Mouse (Mus musculus) CD4-positive helper T cell, adult 2 months (primary cell): Measurements from ENCODE around the gene Gna11.
A peak's percentile ranks its signal among the peaks of the same experiment; 100 is the strongest.

Experiments
- DNase-seq: peaks from one replicate; pipeline ENCODE4 v3.0.0-alpha.2; 2012; ENCODE audit warnings: low read depth, missing footprints, low spot score

Gna11 gene

DNA sequence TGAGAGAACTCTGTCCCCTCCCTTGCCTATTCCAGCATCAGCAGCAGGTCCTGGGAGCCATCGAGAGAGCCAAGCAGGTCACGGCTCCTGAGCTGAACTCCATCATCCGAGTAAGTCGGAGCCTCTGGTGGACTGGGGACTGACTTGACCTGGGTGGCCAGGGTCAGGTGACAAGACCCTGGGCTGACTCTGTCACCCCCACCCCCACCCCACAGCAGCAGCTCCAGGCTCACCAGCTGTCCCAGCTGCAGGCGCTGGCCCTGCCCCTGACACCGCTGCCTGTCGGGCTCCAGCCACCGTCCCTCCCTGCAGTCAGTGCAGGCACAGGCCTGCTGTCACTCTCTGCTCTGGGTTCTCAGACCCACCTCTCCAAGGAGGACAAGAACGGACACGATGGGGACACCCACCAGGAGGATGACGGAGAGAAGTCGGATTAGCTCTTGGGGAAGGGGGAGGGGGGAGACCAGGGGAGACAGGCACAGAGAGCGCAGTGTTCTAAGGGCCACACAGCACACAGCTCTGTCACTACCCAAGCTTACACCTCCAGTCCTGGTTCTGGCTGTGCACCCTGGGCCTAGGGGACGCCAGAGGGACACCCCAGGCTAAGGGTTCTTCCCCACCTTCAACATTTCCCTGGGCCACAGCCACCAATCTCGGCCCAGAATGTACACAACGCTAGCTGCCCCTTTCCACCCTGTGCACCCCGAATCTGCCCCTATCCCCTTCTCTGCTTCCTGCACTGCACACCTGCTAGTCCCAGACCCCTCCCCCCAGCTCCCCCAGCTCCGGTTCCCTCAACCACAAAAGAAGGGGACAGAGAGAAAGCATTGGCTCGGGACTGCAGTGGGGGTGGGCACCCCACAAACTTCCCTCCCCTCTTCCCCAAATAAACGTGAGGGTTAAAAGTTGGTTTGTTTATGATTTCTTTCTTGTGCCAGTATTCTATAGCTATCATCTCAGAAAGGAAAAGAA is 20.6 kb upstream of the Gna11 start:
- DNase-seq, result no peak

DNA sequence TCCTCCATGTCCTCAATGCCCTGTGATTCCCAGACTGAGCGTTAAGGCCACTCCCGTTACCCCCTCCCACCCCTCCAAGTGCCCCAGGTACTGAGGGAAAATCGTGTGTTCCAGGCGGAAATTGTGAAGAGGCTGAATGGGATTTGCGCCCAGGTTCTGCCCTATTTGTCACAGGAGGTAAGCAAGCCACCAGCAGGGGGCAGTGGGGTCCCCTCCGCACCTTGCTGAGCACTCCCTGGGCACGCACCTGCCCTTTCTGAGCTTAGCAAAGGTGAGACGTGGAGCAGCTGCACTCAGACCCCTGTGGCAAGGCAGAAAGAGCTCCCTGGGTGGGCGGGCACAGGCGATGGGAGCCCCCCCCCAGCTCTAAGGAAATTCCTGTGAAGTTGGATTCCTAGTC is 19.7 kb upstream of the Gna11 start:
- DNase-seq, result peak; percentile 67

DNA sequence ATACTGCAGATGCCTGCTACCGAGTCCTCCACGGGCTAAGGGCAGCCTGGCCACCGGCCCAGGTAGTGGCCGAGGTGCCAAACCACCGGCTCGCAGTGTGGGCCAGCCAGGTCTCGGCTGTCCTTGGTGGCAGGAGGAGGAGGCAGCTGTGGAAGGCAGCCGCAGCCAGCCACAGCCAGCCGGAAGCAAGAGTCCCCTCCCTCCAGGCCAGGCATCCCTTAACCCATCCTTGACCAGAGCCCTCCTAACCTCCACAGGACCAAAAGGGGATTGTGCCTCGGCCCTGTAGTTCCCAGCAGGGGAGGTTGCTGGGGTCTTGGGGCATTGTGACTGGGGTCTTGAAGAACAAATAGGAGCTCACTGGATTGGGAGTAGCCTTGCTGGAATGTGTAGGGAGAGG is 19.2 kb upstream of the Gna11 start:
- no peak for DNase-seq

DNA sequence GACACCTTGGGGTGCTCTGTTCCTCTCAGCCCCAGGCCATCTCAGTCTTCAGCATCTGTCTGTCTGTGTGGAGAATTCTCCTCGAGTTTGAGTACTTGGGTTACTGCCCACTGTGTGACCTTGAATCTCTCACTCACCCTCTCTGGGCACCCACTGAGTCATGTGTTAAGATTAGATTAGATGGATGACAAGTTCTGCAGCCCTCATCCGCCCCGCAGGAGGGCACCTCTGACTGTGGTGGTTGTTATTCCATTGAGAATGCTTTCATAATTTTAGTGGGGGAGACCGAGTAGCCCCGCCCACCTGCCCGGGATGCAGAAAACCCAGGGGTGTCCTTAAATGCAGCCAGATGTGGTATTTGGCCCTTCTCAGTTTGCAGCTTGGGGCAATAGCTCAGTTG is 18.5 kb upstream of the Gna11 start:
- no peak for DNase-seq

DNA sequence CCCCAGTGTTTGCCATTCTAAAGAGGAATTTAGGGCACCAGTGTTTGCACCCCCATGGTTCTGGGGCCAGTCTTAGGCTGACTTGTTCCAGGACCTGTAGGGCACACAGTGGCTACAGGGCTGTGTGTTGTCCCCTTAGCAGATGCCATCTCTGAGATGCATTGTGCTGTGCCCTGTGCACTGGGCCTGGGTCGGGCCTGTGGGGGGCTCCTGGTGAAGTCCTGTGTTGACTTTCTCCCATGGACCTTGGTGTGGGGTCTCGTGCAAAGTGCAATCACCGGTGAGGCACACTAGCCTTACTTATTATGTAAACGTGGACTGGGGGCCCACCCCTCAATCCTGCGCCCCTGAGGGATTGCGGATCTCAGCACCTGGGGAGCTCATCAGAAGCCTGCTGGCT is 17.4 kb upstream of the Gna11 start:
- no peak for DNase-seq

DNA sequence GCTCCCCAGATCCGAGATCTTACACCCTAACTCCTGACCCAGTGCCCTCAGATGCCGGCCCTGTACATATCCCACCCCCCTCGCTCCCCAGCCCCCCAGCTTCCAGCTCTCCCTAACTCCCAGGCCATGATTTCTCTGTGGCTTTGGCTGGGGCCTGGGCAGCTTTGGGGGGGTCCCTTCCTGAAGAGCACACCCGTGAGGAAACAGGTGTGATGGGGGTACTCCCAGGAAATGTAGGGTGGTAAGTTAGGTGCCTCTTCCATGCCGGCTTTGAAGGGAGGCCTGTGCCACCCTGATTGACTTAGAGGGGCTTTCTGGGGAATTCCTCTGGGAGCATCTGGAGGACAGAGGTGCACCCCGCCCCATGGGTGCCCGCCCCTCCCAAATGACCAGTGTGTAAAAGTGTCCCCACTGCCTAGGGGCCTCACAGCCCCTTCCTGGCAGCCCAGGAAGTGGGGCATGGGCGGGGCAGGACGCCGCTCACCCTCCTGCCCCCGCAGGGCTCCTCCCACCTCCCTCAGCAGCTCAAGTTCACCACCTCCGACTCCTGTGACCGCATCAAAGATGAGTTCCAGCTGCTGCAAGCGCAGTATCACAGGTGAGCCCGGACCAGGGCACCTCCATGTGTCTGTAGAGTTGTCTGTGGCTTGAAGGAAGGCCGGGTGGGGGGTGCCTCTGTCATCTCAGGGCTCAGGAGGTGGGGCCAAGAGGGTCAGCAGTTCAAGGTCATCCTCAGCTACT is 15.9 kb upstream of the Gna11 start:
- DNase-seq, result peak; percentile 94

DNA sequence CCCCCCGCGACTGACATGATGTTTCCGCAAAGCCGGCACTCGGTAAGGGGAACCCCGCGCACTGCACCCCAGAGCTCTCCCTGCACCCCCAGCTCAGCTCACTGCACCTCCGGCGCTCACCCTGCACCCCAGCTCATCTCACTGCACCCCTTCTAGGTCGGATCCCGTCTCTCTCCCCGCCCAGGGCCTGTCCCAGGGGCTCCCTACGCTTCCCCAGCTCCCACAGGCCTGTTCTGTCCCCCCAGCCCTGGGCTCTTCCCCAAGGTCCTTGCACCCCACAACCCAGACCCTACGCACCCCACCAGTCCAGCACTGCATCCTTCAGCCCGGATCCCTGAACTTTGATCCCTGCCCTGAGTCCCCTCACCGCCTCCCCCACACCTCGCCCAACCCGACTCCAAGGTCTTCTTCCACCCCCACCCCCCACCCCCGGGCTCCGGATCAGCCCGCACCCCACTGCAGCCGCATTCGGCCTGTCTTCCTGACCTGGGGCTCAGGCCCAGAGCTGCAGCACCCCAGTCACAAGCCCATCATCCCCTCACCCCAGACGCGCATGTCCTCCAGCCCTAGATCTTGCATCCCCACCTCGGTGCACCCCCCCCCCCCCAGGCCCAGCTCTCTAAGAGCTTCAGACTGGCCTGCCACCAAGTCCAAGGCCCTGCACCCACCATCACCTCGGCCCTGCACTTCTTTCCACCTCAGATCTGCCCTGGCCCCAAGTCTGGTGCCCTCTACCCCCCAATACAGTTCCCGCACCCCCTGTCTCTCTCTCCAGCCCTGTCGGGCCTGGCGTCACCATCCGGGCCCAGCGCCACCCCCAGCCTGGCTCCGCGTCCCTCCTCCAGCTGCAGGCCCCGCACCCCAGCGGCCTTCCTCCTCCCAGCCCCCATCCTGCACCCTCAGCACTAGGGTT is 14.9 kb upstream of the Gna11 start:
- DNase-seq, result peak; percentile 78

DNA sequence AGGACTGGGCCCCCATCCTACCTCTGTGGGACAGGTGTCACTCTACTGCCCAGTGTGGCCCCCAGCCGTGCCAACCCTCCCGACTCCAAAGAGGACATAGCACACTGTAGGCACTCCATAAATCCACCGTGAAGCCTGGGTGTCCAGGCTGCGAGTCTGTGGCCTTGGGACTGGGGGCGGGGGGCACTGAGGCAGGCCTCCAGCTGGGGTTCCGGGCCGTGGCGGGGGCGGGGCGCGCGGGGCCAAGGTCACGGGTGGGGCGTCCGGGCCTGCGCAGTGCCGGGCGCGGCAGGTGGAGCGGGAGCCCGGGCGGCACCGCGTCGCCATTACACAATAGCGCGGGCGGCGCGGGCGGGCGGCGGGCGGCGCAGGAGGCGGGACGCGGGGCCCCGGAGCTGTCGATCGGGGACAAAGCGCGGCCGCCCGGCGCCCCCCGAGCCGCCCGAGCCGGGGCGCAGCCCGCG is 14.2 kb upstream of the Gna11 start, which contains the start of gene Aes:
Aes (plus strand) TSS at position 326 of the 464 bp plus-strand sequence.
- peak; percentile 80 for DNase-seq

DNA sequence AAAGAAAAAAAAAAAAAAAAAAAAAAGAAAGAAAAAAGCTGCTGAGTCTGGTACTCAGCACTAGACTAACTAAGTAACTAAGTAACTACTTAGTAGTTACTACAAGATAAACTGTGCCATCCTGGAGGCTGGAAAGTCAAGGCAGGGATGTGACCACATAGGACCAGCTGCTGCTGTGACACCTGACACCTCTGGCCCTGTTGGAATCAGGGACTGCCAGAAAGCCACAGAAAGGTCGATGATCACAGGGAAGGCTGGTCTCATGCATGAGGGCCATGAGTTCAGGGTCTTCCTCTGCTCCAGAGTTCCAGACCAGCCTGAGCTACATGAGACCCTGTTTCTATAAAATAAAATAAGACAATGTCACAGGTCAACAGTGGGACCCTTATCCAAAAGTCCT is 12.5 kb upstream of the Gna11 start:
- no peak for DNase-seq

DNA sequence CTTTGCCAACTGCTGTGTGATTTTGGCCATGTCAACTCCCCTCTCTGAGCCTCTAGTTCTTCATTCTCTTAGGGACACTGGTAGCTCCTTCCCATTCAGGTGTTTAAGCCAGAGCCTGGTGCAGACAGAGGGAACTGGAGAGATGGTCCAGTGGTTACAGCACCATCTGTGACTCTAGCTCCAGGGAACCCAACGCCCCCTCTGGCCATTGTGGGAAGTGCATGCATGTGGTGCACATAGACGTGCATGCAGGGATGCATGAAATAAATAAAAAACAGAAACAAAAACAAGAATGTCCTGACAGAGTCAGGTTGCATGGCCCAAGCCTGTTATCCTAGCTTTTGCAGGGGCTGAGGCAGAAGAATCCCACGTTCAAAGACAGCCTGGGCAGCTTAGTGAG is 11.3 kb upstream of the Gna11 start:
- DNase-seq, result peak; percentile 42

DNA sequence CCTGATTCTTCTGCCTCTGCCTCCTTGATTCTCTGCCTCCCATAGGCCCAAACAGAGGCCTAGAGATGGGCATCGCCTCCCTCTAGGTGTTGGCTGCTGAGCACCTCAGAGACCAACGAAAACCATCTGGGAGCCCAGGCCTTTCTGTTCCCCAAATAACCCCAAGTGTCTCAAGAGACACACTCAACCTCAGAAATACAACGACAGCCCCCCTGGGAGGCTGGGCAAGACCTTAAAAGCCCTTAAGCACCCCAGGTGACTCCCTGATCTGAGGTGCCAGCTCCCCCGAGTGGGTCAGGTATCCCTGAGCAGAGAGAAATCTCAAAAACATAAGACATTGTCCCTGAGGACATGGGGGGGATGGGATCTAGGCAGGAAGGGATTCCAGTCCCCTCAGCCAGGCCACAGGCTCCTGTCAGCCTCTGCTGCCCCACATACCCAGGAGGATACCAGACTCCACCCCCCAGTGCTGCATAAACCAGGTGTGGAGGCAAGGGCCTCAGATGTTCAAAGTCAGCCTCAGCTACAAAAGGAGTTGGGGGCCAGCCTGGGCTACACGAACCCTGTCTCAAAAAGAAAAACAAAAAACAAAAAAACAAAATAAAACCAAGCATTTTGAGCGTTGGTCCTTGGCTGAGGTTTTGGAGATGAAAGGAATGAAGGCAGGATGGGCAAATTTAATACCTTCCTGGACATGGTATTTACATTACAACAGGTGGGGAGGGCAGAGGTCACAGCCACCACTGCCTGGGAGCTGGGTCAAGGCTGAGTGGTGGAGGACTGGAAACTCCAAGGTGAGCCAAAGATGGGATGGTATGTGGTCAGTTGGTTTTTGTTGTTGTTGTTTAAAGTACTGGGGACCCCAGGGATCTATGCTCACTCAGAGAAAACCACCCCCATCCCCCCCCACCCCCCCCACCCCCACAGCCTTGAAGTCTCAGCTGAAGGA is 9.1 kb upstream of the Gna11 start:
- DNase-seq, result no peak

DNA sequence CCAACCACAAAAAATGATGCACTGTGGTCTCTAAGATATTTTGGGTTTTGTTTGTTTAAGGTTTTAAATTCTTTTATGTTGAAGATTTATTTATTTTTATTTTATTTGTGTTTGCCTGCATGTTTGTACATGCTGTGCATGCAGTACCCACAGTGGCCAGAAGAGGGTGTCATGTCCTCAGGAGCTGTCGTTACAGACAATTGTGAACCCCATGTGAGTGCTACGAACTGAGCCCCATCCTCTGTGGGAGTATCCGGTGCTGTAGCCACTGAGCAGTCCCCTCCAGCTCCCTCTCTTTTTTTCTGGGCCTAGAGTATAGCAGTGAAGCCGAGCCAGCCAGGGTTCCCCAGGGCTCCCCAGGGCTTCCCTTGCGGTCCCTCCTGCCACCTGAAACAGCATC is 8.2 kb upstream of the Gna11 start:
- peak; percentile 65 for DNase-seq

DNA sequence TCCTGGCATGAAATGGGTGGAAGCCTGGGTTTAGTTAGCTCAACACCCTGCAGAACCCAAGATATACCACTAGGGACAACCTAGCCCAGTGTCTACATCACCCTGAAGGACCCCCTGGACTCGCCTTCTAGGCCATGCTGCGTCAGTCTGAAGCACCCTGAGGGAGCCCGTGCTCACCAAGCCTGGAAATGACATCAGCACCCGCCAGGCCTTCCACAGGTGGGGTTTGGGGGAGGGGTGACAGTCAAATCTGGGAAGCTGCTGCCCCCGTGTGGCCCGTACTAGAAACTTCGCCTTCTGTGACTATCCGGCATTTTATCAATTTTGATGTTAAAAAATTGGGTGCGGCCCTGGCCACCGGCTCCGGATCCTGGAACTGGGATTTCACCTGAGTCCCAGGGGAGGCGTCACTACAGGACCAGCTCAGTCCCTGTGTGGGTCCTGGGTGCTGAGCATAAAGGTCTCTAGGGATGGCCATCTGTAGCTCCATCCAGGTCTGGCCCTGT is 6.7 kb upstream of the Gna11 start:
- peak; percentile 91 for DNase-seq

DNA sequence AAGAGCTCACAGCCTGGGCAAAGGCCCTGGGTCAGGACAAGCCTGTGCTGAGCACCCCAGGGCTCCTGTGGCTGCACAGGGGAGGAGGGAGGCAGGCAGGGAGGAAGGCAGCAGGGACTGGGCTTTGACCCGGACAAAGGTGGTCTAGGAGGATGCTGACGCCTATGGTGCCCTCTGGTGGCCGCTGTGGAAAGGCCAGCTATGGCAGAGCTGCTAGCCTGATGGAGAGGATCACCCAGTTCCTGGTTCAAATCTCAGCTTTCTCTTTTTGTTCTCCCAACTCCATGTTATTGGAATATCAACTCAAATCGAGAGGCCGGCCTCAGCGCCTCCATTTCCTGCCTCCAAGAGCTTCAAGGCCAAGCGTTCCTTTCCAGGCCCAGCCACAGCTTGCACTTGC is 5.3 kb upstream of the Gna11 start:
- peak; percentile 76 for DNase-seq

DNA sequence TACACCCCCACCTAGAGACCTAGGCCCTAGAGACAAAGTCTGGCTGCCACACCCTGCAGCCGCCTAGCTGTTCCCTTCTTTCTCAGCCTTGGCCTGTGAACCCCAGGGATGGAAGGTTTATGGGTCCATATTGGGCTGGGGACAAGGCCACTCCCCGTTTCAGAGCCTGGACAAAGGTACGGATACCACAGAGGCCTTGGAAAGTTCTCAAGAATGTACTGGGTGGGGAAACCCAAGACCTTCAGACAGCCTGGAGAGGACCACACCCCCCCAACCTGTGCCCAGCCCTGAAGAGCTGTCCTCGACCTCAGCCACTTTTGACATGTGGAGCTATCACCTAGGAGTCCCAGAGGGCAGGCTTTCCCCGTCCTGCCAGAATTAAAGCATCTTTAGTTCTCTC is 4.0 kb upstream of the Gna11 start:
- no peak for DNase-seq

DNA sequence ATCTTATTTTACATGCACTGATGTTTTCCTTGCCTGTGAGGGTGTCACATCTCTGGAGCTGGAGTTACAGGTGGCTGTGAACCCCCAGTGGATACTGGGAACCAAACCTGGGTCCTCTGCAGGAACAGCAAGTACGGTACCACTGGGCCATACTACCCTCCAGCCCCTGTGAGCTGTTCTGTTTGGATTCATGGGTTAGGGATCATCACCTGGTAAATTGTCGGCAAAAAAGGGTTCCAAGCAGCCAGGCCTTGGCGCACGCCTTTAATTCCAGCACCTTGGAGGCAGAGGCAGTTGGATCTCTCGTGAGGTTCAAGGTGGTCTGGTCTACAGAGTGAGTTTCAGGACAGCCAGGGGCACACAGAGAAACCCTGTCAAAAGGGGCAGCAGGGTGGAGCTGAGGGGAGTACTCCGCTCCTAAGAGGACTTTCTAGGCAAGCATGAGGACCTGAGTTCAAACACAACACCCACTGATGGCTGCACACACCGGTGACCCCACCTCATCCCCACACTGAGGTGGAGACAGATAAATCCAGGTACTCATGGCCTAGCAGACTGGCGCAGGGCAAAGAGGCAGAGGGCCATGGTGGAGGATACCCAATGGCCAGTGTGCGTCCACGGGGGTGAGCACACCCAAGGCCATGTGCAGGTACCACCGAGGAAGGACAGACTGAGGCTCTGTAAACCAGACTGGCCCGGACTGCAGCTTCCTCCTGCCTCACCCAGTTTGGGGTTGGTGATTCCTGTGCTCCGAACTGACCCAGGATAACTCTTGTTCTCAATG is 2.0 kb upstream of the Gna11 start:
- no peak for DNase-seq

DNA sequence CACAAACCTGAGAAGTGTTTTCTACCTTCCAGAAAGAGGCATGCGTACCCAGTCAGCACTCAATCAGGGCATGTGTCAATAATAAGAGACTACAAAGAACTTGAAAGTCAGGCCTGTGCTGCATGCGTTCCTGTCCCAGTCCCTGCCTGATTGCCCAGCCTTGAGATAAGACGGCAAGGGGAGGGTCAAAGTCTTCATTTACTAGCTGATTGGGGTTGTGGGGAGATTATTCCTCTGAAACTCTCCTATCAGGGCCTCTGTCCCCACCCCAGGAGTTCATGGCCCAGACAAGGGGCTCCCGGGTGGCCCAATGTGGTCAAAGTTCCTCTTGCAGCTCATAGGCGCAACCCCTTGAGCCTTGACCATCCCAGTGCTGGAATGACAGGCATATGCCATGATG is 1.3 kb upstream of the Gna11 start:
- DNase-seq, result no peak

DNA sequence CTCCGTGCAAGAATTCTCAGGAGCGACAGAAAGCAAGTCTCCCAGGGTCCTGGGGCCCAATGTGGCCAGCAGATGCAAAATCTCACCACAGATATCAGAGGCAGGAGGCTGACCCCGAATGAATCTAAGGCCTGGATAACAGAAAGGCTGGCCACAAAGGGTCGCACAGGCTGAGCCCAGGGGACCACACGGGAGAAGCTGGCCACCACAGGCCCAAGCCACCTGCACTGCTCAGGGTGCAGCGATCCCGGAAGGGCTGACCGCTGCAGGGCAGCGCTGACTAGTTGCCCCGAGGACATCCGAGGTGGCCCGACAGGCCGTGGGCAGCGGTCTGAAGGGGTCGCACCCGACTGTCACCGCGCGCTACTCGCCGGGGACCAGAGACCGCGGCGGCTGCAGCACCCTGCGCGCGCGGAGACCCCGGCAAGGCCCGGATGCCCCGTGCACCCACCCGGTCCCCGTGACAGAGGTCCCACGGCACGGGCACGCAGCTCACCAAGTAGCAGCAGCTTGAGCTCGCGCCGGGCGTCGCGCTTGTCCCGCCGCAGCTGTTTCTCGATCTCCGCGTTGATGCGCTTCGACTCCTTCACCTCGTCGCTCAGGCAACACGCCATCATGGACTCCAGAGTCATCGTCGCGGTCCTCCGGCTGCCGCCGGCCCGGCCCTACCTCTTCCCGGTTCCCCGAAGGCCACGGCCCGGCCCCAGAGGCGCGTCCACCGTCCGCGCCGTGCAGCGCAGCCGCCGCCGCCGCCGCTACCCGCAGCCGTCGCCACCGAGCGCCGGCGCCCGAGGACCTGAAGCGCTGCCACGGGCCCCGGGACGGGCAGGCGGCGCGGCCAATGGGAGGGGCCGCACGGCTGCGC is 462 bp downstream of the Gna11 start:
- DNase-seq, result no peak
